Mouse (Mus musculus) embryo, embryonic 9.5 days (tissue): ENCODE measurements around the gene Tmem63a.
"Not testable (repeated sequence)": the region's sequence is repeated elsewhere in the genome, so short reads cannot be mapped to it uniquely, and the experiment has no call there.

Source experiments
- DNase-seq: peaks from one replicate; pipeline ENCODE4 v3.0.0-alpha.2; 2017; ENCODE audit errors: extremely low spot score

Gene Tmem63a

GRCm38 (mm10) chr1:180958797-180959196 lies 16.7 kb downstream of the Tmem63a start:
- DNase-seq = no peak

DNA sequence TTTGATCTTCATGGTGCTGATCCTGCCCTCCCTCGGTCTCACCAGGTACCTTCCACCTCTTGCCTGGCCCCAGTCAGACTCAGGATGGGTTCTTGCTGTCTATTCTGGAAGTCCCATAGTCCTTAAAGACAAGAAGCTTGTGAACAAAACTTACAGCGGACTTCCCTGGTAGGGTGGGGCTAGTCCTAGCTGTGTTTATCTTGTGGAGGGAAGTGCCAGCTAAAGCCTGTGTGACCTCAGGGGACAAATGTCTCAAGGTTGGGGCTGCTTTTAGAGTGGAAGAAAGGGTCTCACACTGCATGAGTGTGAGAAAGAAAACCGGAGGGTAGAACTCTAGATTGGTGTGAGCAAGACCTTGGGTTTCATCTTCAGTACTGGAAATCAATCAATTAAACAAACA lies 23.6 kb downstream of the Tmem63a start:
- no peak for DNase-seq

DNA sequence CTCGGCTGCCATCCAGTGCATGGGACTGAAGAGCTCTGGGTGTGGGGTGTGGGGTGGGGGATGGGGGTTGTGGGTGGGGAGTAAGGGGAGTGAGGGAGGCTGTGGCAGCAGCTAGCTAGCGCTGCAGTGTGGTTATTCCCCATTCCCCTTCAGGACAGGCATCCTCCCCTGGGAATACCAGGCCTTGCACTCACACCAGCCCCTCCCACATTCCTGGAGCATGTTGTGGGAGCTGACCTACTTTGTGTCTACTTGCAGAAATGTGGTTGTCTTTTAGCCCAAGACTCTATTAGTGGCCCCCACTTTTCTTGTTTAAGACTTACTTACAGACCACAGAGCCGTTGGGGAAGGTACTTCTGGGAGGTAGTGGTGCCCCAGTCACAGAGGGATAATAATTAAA lies 24.4 kb downstream of the Tmem63a start:
- DNase-seq = no peak

- no peak for DNase-seq
These were observed 25.1 kb downstream of the Tmem63a start for GRCm38 (mm10) chr1:180967261-180967660.

GRCm38 (mm10) chr1:180972941-180973340 lies 30.8 kb downstream of the Tmem63a start:
- no peak for DNase-seq

GRCm38 (mm10) chr1:180974126-180974746 lies 32.1 kb downstream of the Tmem63a start:
- DNase-seq = peak; percentile 66

DNA sequence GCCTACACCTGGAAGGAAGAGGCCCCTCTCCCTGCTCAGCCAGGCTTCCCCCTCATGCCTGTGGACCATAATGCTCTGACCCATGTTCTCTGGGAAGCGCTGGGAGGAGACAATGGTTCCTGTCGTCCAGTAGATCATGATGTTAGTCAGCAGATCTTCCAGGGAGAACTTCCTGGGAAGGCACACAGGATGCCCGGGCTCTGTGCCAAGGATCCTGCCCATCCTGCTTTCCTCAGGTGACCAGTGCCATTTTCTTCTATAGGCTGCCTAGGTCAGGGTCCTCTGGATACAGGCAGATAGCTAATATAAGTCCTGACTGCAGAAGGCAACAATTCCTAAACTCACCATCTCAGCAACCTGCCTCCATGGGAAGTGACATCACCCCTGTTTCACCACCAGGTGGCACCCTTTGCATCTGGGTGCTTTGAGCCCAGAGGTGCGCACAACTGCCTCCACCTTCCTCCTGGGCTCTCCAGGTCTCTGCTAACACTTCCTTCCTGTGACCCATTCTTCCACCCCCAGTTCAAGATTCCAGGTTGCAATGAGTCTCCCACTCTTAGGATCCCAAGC lies 34.1 kb downstream of the Tmem63a start:
- DNase-seq = no peak

DNA sequence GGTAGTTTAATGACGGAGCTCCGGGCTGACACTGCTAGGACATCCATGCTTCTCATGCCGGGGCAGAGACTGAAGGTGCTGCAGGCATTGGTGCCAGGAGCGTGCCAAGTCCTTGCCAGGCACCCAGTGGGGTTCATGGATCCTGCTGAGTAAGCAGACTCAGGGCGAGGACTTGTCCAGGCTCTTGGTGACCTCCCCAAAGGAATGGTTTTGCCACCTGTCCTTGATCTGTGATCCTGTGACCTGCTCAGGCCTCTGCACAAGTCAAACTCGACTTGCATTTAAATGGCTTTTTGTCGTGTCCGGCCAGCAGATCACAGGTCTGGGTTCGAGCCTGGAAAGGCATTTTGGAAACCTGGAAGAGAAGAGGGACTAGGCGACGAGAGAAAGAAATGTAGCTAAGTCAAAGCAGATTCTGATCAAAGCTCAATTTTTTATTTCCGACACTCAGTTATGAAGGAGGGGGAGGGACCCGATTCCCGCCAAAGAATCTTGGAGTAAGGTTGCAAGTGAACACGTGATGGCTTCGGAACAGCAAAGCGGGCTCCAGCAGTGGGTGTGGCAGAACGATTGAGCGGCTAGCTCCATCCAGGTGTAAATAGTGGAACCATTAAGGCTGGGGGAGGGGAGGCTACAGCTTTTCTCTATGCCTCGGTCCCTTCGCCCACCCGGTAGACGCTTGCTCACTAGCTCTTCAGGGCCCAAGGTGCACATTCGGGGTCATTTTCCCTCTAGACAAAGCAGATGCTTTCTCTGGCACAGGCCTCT lies 37.5 kb downstream of the Tmem63a start:
- DNase-seq = no peak

DNA sequence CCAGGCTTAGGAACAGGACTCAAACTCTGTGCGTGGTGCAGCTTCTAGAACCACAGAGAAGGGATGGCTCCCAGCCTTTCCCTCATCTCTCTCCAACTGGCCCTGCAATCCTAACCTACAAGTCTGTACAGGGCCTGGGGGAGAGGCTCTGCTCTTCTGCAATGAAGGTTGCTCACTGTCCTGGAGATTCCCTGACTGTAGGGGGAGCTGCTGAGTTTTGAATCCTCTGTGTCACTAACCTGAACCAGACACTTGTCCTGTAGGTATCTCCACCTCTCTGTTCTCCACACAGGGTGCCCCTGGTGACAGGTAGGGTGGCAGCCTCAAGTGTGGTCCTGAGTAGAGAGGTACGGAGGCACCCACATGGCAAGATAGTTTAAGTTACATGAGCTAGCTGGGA lies 38.3 kb downstream of the Tmem63a start:
- no peak for DNase-seq

- not testable (repeated sequence) for DNase-seq
These were observed 39.3 kb downstream of the Tmem63a start for GRCm38 (mm10) chr1:180981298-180982046.

- no peak for DNase-seq
These were observed 44.6 kb downstream of the Tmem63a start for GRCm38 (mm10) chr1:180986701-180987100.

- DNase-seq = peak; percentile 72
These were observed 45.6 kb downstream of the Tmem63a start for GRCm38 (mm10) chr1:180987759-180988158.

- DNase-seq = no peak
These were observed 48.5 kb downstream of the Tmem63a start for GRCm38 (mm10) chr1:180990671-180991070.

GRCm38 (mm10) chr1:180992142-180992541 lies 50.0 kb downstream of the Tmem63a start:
- peak; percentile 51 for DNase-seq

GRCm38 (mm10) chr1:181000501-181001092 lies 58.5 kb downstream of the Tmem63a start:
- peak; percentile 15 for DNase-seq

DNA sequence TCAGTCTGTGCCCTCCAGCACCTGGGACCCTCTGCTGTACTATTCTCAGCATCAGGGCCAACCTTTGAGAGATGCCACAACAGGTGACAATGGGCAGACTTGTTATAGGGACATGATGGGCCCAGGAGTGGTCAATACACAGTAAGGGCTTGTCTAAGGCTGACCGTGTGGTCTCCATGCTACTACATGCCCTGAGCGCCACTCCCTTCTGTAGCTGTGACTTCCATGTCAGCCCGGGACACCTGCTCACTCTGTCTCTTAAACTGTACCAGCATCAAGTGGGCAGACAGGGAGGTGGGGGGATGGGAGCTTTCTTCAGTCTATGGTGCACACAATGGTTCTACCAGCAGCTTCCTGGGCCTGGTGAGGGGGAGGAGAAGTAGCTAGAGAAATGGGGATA lies 59.1 kb downstream of the Tmem63a start:
- no peak for DNase-seq

DNA sequence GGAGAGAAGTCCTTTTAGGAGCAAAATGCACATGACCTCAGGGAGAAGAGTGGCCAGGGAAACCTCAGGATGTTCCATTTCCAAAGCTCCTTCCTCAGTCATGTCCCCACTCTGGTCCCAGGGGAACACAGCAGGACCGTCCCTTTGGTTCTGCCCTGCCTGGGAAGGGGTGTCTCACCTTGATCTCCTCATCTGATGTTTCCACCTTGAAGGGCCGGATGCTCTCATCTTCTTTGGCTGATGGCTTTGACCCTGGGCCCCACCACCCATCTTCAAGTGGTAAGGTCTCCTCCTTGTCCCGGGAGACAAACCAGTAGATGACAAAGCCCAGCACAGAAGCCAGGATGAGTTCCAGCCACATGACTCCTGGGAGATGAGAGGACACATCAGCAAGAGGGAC lies 59.5 kb downstream of the Tmem63a start:
- no peak for DNase-seq

GRCm38 (mm10) chr1:181003790-181004189 lies 61.6 kb downstream of the Tmem63a start:
- no peak for DNase-seq

DNA sequence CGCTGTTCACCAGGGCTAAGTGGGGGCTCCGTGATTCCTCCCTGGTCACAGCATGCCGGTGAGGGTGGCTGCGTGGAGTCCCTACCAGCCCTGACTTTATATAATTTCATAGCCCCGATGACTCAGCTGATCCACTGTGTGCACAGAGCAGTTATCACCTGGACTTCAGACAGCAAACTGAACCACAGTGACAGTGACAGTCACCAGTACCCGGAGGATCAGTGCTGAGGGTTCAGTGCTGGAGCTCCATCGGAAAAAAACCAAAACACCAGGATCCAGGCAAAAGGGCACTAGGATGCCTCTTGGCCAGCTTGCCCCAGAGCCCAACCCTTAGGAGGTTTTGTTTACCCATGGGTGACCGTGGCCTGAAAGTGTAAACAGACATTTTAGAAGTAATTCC lies 63.2 kb downstream of the Tmem63a start:
- no peak for DNase-seq

DNA sequence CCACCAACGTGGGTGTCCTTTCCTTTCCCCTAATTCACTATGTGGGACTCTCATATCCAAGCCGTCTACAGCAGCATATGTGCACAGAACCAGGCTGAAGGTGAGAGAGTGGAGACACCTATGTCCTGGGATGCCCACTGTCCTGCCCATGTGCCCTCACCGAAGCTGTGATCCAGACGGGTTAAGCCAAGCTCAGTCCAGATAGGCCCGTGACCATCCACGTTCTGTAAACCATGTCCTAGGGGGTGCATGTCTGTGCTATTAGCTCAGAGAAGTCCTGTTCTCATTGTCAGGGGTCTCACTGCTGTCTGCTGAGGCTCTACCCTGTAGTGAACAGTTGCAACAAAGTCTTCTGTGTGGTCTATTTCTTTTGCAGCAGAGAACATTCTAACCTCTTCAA lies 65.7 kb downstream of the Tmem63a start:
- no peak for DNase-seq

DNA sequence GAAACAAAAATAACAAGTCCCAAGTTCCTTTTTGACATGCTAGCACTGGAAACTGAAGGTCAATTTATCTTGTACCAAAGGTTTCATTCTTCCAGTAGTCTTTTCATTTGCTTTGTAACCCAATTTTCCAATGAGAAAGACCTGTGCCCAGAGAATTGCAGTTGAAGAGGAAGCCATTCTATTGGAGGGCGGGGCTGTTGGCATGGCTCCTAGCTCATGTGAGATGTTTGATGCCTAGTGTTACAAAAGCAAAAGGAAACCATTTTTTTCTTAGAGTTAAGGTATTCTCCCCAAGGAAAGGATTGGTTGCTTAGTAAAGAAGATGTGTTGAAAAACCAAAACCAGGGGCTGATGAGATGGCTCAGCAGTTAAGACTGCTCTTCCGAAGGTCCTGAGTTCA lies 66.1 kb downstream of the Tmem63a start:
- no peak for DNase-seq

DNA sequence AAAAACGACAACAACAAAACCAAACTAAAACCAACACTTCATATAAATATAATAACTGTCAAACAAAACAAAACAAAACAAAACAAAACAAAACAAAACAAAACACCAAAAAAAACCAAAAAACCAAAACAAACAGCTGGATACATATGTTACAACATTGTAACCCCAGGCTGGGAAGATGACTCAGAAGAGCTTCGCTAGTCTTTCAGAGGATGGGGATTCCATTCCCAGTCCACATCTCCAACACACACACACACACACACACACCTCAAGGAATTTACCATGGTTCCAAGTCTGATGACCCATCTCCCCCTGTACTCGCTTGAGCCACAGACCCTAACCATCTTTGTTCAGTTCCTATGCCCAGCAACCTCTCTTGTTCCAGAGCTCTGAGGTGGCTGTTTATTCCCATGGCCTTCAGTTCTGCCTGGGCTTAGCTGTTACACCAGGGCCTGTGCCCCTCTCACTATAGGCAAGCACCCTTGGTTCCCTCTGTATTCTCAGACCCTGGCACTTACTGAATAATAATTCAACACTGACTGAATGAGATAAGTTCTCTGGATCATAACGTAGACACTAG lies 67.0 kb downstream of the Tmem63a start:
- DNase-seq = no peak
